Mouse (Mus musculus): Measurements from ENCODE around the gene Fam166b.

Gene Fam166b

DNA sequence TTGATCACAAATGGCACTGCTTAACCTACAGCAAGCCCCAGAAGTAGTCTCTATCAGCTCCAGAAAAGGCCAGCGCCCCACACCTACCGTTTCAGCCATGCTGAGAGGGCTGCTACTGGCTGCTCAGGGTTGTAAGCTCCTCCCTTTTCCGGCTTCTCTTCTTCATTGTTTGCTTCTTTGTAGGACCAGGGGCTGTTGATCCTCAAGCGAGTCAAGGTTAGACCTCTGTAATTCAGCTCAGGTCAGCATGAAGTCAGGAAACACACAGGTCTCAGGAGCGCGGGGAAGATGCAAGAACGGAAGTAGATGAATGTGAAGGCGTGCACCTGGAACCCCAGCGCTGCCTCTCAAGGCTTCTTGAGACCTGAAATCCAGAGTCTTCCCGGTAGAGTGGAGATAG, 24.2 kb downstream of the Fam166b start:
- DNase-seq (ENCODE audit: low spot score) = no peak

DNA sequence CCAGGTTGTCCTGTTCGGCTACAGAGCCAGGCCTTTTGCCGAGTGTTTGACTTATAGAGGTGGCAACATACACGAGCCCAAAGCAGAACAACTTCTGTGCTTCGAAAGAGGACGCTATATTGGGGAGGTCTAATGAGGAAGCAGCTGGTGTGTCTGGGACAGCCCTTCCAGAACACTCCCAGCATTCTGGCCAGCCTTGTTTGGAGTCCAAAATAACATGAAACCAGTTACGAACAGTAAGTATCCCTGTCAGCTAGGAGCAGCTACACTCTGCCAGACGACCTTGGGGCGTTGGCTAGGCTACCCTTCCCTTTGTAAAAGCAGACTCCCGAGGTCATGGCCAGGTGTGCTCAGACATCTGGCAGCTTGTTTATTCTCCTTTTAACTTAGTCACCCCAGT, 26.7 kb downstream of the Fam166b start:
- peak; percentile 58 for DNase-seq (ENCODE audit: low spot score)

GRCm38 (mm10) chr4:43401486-43401885, 27.4 kb downstream of the Fam166b start:
- DNase-seq (ENCODE audit: low spot score) = no peak

DNA sequence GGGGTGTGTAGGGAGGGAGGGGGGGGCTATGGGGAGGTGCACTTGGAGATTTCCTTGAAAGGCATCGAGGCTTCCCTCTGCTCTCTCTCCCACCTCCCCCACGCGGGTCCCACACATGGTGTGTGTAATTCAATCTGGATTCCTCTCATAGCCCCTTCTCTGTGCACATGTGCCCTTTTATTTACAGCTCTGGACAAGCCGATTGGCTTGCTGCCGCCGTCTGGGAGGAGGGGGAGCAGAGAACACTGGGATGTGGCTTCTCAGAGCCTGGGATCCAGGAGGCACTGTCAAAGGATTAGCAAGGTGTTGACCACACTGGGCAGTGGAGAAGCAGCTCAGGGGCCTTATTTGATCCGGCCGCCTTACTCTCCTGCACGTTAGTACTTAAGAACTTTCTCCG, 28.0 kb downstream of the Fam166b start:
- DNase-seq (ENCODE audit: low spot score) = no peak

DNA sequence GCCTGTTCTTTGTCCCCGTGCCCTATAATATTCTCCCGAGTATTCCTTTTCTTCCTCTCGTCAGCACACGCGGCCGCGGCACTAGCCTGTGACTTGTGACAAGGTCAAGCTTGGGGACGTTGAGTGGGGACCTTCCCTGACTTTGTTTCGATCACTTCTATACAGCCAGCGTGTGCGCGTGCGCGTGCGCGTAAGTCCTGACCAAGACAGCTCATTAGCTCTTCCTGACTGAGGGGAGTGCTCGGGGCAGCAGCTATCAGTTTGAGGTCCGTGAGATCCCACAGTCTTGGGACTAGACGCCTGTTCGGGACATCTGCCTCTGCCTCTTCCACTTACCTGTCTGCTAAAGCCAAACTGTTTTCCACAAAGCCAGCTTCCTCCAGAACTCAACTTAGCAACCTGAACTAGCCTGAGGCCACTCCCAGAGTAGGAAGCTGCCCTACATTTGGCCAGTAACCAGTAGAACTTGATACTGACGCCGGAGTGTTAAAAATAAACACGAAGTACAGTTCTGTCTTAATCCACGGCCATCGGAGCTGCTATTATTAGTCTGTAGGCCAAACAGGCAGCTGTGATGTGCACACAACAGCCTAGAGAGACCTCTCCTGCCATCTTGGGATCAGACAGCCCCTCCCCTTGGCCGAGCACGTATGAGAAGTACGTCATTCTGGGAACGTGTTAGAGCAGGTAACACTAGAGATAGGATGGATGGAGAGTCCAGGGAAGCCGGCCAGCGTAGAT, 29.4 kb downstream of the Fam166b start:
- DNase-seq (ENCODE audit: low spot score) = no peak

- DNase-seq (ENCODE audit: low spot score) = peak; percentile 50
Observed at GRCm38 (mm10) chr4:43398829-43399331, 30.1 kb downstream of the Fam166b start.

- no peak for DNase-seq (ENCODE audit: low spot score)
Observed at GRCm38 (mm10) chr4:43398014-43398413, 30.9 kb downstream of the Fam166b start.

- DNase-seq (ENCODE audit: low spot score) = no peak
Observed at GRCm38 (mm10) chr4:43396381-43396780, 32.6 kb downstream of the Fam166b start.

- DNase-seq (ENCODE audit: low spot score) = no peak
Observed at GRCm38 (mm10) chr4:43395836-43396235, 33.1 kb downstream of the Fam166b start.

DNA sequence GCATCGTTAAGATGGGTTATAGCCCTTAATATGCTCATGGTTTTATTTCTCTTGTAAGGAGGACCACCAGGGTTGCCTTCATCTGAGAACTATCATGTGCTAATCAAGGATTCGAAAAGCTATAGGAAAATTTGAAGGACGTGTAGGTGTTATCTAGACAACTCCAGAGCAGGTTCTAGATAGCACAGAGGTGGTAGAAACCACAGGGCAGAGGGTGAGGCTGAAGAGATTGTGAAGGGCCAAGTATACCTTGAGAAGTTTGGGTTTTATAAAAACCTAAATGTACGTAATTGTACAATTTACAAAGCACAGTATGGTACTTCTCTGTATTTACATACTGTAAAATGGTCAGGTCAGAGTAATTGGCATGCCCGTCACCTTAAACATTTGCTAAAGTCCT, 33.8 kb downstream of the Fam166b start:
- no peak for DNase-seq (ENCODE audit: low spot score)

- DNase-seq (ENCODE audit: low spot score) = peak; percentile 83
Observed at GRCm38 (mm10) chr4:43394345-43394891, 34.5 kb downstream of the Fam166b start.

GRCm38 (mm10) chr4:43391521-43392050, 37.3 kb downstream of the Fam166b start:
- DNase-seq (ENCODE audit: low spot score) = no peak

DNA sequence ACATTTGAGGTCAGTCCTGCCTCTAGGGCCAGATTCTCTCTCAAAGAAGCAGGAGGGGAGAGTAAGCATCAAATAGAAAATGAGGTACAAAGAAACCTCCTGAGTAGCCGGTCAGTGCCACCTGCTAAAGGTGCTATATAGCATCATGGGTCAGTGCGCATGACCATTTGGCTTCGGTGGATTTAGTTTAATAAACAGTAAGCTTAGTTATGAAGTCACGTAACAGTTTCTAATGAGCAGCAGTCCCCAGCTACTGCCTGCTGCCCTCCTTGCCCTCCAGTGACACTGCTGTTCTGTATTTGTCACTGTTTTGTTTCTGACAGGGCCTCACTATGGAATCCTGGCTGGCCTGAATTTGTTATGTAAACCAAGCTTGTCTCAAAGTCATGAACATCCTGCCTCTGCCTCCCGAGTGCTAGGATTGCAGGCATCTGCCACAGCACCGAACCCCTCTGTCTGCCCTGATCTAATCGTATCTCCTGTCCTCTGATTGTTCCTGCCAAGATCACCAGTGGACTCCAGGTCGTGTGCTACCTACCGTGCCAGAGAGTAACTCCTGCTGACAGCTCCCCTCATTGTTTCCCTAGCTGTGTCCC, 39.0 kb downstream of the Fam166b start:
- no peak for DNase-seq (ENCODE audit: low spot score)

GRCm38 (mm10) chr4:43389390-43389789, 39.5 kb downstream of the Fam166b start:
- DNase-seq (ENCODE audit: low spot score) = no peak

DNA sequence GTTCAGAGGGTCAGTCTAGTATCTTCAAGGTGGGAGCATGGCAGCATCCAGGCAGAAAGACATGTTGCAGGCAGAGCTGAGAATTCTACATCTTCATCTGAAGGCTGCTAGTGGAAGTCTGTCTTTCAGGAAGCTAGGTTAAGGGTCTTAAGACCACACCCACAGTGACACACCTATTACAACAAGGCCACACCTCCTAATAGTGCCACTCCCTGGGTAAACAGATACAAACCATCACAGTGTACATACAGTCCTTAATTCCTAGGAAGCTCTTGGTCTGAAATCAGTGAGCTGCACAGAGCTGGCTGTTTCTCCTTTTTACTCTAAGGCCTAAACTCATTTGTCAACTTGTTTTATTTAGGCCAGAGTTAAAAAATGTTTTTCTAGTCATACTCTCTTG, 42.0 kb downstream of the Fam166b start:
- no peak for DNase-seq (ENCODE audit: low spot score)

GRCm38 (mm10) chr4:43384541-43384940, 44.4 kb downstream of the Fam166b start:
- no peak for DNase-seq (ENCODE audit: low spot score)

GRCm38 (mm10) chr4:43384083-43384460, 44.9 kb downstream of the Fam166b start:
- no peak for DNase-seq (ENCODE audit: low spot score)

DNA sequence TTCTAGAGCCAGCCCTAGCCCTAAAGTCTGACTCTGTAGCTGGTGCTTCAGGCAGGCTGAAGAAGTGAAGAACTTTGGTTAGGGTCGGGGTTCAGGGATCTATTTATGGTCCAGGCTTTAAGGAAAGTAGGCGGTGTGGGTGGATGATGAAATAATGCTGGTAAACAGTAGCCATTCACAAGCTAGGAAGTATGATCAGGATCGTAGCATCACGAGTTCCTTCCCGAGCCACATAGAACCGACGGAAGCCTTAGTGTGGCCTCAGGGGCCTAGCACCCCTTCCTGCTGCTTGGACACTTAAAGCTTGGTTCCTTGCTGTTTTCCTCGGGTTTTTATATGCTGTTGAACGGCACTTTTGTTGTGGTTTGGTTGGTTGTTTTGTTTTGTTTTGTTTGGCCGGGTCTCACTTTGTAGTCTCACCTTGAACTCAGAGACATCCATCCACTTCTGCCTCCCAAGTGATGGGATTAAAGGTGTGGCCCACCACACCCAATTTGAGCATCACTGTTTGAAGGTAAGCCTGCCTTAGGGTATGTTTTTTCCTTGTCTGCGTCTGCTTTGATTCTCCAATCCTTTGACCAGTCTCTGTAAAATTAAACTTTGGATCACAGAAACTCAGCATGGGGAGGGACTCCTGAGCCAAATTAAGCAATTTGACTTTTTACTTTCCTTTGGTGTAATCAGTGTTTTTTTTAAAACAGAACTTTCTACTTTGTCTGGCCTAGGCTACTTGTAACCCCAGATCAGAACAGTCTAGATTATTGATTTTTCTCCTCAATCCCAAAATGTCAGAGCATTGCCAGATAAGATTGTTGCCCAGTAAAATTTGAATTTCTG, 45.5 kb downstream of the Fam166b start:
- no peak for DNase-seq (ENCODE audit: low spot score)

GRCm38 (mm10) chr4:43382155-43383020, 46.5 kb downstream of the Fam166b start:
- no peak for DNase-seq (ENCODE audit: low spot score)

DNA sequence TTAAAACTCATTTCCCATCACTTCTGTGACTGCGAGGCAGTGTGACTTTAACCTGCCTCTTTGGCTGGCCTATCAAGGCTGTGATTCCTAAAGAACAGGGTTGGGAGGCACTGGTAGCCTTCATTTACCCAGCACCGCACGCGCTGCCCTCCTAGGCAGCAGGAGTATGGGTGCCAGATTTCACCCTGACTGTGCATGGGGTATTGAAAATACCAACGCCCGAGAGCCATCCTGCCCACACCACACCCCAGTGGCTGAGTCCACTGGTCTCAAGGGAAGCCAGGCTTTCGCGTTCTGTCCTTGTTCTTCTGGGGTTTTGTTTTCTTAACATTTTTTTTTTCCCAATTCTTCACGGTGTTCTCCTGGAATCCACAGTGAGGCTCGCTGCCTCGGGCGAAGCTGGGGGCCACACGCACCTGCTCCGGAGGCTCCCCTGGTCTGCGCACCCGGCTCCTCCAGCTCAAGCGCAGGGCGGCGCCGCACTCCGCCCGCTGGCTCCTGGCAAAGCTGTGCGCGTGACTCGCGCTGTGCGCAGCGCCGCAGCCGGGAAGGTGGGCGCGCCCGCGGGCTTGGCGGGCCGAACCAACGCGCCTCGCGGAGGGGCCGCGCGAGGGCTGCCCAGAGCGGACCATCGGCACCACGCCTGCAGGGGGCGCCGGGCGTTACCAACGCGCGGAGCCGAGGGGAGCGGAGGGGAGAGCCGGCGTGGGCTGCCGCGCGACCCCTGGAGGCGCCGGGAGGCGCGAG, 47.4 kb downstream of the Fam166b start, which contains the start of gene Rusc2:
Rusc2 (plus strand) TSS at position 572 of the 747 bp plus-strand sequence.
- peak; percentile 82 for DNase-seq (ENCODE audit: low spot score)
